Mouse (Mus musculus) A20 (cell line): Measurements from ENCODE around the gene Slc37a2.
"Not testable (repeated sequence)": the region's sequence is repeated elsewhere in the genome, so short reads cannot be mapped to it uniquely, and the experiment has no call there.

Source experiments
- DNase-seq: peaks from one replicate; pipeline ENCODE4 v3.0.0-alpha.2; 2011; ENCODE audit warnings: low read depth, low spot score

Gene Slc37a2

DNA sequence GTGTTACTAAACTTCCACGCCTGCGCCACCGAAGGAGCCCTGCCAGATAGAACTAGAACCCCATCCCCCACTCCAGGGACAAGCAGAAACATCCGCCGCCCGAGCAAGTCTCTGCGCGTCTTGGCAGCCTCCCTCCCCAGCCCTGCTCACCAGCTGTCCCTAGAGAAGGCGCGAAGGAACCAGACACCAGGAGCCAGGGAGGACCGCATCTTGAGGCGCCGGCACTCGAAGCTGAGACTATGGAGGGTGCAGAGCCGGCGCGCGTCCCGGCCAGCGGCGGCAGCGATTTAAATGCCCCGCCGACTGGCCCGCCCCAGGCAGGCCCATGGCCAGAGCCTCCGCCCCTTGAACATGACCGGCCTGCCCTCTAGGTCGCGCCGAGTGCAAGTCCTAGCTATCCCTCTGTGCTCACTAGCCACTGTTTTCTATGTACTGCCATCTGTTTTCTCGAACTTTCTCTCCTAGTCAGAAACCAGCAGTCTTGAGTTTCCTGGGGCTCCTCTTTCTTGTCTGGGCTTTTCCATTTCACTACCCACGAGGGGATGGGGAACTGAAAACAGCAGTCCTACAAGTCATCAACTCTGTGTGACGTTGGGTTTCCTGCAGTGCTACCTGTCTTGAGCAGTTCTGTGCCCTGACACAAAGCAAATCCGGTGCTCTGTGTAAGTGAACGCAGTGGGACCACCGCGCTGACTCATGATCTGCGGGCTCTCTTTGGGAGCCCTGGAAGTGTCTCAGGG is at the start of gene Slc37a2:
Slc37a2 (minus strand) TSS at position 590 of the 740 bp plus-strand sequence.
- DNase-seq: peak; percentile 87

DNA sequence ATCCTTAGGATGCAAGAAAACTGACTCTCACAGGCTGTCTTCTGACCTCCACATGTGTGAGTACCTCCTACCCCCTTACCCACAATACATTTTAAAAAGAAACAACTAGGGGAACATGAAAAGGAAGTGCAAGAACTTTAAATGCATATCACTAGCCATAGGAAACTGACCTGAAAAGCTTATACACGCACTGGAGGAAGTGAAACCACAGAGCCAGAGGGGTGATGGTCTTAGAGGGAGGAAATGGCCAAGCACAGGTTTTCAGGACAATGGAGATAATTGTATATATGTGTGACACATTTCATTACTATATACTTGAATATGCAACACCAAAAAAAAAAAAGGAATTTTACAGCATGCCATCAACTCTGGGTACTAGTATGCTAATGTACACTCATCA is 46.2 kb upstream of the Slc37a2 start:
- DNase-seq: peak; percentile 63

DNA sequence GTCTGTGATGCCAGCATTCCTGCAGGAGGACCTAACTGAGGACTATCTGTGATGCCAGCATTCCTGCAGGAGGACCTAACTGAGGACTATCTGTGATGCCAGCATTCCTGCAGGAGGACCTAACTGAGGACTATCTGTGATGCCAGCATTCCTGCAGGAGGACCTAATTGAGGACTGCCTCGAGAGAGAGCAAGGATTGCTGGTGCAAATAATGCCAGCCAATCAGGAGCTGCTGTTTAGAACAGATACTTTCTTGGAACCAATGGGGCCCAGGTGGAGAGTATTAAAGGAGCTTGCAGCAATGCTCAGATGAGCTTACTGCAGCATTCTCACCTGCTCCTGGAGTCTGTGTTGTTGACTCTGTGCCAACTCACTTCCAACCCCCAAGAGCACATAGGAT is 45.0 kb upstream of the Slc37a2 start:
- DNase-seq: not testable (repeated sequence)

DNA sequence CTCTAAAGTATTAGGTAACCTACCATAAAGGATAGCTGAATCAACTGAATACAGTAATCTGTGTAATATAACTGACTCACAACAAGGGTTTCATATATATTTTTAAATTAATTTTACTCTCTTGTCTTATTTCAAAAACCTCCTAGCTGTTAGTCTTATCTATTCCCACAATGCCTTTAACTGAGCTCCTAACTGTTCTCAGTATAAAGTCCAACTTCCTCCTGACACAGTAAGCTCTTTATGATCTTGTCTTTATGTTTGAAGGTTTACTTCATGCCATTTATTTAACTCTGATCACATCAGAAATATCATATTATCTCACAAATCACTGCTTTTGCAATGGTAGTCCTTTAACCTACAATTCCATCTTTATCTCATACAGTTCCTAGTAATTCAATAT is 40.0 kb upstream of the Slc37a2 start:
- no peak for DNase-seq

DNA sequence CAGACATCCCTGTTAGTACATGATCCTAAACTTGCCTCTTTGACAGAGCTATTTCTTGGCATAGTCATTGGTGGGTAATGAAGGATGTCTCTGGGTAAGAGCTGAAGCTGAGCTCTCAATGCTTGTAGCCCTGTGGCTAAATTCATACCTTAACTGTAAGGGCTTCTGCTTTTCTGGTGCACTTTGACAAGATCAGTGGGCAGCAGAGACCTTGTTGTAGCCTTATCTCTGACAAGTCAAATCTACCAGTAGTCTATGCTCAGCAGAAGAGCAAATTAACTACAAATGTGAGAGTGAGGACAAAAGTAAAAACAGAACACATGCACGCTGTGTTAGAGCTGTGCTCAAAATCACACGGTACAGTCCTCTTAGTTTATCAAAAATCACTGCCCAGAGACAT is 11.1 kb upstream of the Slc37a2 start:
- peak; percentile 40 for DNase-seq

DNA sequence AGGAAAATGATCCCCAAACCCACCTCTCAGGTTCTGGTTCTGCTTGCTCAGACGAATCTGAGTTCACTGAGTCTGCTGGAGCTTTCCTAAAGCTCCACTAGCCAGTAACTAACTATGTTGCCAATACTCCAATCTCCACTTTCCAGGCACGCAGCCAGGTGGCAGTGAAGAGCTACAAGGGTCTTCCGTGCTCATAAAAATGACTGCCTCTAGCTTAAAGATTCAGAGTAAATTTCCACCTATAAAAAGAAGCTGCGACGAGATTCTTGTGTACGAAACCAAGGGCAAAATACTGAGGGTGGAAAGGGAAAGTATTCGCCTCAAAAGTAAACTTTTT is 319 bp upstream of the Slc37a2 start:
- DNase-seq: no peak

DNA sequence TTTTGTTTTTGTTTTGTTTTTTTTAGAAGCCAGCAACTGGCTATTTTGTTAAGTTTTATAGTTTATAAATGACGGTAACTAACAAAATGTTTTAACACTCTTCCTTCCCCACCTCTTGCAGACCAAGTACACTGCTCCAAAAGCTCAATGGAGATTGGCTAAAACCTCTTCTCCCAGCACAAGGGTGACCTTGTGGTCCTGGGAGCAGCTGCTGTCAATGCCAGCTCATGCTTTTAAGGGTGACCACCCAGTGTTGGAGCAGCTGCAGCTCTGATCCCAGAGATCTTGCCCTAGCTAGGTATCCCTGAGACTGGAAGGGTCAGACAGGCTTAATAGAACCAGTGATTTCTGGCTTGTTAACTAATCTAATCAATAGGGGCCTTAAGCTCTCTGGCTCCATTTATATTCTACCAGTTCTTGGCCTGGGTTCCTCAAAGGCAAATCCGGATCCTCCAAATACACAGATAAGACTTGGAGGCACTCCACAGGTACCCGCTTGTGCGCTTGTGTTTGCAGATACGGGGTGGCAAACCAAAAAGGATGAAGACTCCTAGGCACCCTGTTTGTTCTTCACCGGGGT is 917 bp downstream of the Slc37a2 start:
- no peak for DNase-seq

DNA sequence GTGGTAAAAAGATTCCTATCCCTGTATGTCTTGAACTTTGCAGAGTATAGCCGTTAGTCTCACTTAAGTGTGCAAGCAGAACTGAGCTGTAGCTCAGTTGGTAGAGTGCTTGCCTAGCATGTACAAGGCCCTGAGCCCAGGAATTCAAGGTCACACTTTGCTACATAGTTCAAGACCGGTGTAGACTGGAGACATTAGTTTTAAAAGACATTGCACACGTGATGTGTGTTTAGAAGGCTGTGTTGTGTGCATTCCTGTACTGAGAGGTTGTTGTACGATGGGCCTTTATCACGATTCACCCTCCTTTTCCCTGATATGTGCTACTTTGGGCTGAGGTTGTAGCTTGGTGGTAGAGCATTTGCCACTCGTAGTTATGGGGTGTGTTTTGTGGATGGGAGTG is 4.9 kb downstream of the Slc37a2 start:
- no peak for DNase-seq

DNA sequence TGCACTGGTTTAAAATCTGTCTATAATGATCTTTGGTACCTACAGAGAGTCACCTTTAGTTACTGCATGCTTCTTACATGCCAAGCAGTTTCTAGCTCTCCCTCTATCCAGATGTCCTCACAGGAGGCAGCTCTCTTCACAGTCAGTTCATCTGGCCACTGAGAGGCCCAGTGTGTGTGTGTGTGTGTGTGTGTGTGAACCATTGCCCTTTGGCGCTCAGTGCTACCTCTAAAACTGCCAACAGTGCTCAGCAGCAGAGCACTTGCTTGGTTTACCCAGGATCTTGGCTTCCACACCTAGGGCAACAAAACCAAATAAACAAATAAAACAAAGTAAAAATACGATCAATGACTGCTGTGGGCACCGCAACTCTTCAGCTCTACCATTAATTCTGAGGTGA is 5.6 kb downstream of the Slc37a2 start:
- DNase-seq: no peak

DNA sequence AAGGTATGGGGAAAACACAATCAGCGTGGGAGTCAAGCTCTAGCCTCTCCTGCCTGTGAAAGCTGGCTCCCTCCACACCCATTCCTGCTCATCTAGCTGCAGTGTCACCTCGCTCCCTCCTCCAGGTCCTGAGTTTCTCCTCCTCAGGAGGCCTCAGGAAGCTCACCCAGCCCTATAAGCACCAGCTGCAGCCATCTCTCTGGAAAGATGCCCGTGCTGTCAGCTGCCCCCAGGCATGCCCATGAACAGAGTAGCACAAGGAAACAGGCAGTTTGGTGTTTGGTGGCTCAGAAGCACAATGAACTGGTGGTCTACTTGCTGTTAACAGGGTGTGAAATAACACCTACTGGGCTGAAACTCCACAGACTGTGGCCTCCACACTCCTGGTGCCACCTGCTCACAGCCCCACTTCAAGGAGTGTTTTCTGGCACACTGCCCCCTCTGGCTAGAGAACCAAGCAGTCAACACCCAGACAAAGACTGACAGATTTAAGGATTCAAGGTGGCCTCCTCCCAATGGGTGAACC is 7.1 kb downstream of the Slc37a2 start:
- peak; percentile 22 for DNase-seq

DNA sequence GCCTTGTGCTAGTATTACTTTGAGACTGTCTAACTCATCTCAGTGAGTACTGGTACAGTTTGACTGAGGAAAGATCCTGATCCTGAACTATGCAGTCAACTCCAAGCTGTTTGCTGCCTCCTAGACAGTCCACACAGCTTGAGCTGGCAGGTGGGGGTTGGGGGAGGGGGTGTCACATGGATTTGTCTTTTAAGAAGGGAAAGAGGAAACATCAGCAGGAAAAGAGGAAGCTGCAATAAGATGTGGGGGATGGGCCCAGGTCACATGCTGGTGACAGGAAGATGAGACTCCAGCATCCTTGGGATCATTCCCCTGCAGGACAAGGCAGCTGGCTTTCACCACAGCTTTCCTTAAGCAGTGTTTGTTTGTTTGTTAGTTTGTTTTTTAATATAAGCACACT is 8.1 kb downstream of the Slc37a2 start:
- DNase-seq: peak; percentile 45

DNA sequence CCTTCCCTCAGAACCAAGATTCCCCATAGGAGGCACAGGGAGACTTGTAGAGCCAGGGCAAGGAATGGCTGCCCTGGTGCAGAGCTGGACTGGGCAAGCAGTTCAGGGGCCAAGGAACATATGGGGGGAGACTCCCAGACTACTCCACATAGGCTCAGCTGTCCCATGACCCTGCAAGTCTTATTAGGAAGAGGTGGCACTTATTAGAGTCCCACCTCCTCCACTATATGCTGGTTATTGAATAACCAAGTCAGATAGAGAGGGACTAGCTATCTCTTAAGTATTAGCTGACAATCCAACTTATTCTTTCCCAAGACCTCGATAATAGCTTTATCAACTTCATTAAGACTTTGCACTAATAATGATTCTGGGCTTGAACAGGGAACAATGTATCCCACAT is 9.7 kb downstream of the Slc37a2 start:
- no peak for DNase-seq

DNA sequence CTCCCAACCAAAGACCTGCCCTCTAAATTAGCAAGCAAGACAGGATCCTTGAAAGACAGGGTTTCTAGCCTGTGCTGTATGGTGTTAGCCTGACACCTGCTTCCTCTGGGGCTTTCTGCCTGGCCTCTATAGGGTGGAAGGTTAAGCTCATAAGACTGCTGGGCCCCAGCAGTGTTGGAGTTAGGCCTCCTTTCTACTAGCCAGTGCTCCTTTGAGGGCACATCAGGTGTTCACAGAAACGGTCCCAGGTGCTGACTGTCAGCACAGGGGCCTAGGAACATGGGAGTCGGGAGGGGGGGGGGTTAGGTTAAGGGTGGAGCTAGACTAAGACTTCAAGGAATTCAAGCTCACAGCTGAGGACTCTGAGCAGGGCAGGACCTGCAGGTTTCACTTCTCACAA is 10.1 kb downstream of the Slc37a2 start:
- peak; percentile 14 for DNase-seq

DNA sequence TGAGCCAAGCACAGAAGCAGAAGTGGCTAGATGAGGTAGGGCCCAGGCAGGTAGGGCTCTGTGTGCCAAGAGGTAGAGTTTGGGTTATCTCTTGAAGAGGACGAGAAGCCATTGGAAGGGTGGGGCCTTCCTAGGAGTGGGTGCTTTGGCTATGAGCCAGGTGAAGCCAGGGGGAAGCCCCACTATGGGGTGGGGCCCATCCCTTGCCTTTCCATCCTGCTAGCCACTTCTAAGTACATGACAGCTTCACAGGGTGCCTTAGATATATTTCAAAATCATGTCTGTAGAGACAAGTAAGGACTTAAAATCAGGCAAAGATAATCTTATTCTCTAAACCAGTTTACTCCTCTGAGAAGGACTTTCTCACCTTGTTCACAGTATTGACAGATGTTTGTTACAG is 10.9 kb downstream of the Slc37a2 start:
- DNase-seq: no peak

DNA sequence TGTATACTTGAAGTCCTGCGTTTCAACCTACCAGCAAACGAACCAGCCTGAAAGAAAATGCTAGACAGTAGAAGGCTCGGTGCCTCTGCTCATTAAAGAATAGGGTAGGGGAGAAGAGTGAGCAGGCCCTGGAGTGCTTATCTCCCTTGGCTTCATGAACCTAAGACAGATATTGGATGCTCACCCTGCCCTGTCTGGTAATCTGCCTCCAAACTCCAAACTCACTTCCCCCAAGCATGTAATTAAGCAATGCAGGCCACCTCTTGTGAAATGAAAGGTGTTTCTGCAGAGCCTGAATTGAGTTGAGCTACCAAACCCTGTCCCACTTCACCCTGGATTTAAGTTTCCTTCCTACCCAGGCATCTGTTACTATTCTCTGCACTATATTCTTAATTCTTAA is 12.8 kb downstream of the Slc37a2 start:
- no peak for DNase-seq

DNA sequence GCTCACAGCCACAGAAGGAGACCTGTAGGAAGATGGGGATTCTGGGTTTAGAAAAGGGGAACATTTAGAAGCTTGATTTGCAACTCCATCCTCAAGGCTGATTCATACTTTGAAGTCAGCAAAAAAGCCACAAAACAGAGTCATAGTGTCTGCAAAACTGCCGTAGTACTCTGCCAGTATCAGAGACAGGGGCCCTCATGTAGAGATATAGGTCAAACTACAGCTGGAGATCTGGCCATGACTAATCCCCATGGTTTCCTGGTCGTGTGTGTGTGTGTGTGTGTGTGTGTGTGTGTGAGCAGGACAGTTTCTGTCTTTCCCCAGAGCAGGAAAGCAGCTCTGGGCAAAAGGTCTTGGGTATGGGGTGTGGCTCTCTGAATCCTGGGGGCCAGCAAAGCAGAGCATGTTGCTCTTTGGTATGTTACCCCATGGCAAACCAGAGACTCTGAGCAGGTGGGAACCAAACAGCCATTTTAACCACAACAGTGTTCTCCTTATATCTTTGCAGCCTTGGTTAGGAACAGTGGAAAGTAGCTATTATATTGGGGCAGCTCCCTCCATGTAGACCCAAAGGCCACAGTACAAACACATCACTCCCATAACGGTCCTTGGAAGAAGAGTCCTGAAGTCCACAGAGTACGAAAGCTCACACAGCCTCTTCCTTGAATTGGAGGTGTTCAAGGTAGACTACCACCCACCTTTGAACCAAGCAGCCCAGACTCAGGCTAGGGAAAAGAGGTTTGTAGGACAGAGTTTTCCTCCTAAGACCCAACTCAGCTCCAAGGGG is 19.4 kb downstream of the Slc37a2 start:
- DNase-seq: no peak

DNA sequence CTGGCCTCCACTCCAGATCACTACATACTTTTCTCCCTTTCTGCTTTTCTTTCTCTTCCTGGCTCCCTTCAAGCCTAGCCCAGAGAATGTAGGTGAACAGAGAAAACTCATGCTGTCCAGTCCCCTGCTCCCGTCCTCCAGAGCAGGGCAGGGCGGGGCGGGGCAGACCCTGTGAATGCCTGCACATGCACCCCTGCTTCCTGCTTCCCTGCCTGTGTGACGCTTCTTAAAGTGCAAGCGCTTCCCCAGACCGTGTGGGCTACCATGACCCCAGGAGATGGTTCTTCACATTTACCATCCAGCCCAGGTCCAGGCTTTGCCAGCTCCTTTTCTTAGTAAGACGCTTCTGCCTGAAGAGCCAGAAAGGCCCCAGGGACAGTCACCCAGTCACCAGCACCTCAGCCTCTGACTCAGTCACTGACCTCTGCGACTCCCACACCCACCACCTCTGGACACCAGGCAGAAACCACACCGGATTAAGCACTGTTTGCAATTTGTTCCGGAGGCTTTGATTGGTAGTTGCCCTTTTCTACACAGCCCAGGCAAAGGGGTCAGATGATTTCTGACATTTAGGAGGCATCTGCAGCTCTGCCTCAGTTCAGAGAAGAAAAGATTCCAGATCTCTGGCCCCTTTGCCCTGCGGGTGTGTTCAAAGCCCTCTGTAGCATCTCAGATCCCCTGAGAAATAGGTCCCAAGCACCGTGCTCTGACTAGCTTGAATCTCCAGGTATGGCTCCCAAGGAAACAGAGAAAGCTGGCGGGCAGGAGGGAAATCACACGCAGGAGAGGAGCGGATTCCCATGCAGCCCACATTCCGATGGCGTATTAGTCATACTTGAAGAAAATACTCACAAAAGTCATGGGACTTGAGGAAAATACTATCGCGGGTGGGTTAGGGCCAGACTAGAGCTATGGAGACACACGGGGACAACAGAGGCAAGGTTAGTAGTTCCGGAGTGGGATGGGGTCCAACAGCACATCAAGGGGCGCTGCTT is 23.0 kb downstream of the Slc37a2 start:
- no peak for DNase-seq

DNA sequence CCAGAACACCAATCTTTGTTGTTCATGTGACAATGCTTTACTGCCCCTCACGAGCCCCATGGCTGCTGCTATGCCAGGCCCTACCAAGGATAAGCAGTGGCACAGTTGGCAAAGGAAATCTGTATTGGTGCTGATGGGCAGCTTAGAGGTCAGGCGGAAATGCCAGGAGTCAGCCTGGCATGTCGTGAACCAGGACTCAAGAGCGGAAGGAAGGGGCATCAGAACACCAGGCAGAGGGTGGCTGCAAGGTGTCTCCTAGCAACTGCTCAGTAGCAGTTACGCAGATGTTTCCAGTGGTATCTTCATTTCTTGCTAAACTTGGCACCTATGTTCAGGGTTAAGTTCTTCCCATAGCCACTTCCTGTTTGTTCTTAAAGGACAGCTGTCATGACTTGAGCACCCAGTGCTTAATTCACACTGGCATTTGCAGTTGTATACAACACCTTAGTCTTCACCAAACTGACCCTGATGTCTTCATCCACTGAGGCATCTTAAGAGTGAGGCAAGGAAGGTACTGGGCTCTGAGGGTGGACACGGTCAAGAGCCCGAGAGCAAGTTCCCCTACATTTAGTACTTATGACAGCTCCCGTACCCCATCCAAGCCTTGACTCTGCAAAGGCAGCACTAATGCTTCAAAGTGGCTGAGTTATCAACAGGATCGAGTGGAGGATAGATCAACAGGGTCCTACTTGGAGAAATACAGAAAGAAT is 24.9 kb downstream of the Slc37a2 start:
- peak; percentile 17 for DNase-seq

DNA sequence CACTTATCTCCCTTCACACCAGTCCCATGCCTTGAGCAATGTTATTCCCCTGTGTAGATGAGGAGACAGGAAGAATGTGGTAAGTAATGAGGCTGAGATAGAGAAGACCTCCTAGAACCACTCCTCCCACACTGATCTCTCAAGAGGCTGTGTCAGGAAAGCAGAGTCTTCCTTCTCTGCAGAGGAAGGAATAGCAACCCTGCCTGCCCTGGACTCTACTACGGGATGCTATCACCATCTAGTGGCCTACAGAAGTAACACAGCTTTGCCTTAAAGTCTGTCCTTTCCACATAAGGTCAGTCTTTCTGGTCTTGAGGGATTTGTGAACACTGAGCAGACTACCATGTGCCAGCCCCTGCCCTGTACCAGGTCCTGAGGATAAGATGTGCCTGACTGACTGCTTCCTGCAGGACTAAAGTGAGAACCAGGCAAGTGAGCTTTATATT is 25.6 kb downstream of the Slc37a2 start:
- peak; percentile 58 for DNase-seq

DNA sequence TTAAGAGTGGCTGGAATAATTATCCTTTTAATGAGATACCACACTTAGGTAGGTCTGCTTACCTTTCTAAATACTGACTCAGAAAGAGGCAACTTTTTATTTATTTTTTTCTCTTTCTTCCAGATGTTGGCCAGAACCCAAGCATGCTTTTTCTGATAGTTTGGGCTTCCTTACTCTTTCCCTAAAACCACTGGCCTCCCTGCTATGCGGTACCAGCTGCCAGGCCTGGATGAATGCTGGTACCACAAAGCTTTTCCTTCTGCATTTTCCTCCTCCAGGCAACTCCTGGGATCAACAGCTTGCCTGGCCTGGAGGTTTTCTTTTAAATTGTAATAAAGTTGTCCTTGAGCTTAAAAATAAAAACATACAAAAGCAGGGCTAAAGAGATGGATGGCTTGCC is 30.0 kb downstream of the Slc37a2 start:
- no peak for DNase-seq

DNA sequence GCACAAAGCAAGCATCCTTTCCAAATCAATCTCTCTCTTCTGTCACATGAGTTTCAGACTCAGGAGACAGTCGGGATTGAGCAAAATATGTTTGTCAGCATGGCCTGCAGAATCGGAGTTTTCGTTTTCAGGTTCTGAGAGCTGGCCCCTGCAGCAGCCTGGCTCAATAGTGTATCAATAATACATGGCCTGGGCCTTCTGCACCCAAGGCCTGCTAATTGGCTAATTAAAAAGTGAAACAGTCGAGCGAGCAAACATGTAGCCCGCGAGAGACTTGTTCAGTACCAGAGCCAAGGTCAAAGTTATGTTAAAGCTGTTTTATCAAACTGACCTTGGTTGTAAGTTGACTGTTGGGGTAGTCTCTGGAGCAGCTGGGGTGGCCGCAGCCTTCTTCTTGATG is 34.8 kb downstream of the Slc37a2 start:
- no peak for DNase-seq
